Mouse (Mus musculus): ENCODE results near the gene Oosp2.

The Oosp2 gene

GRCm38 (mm10) chr19:11617983-11618382 lies 42.4 kb downstream of the Oosp2 start:
- TF ChIP-seq GATA4 (IDR thresholded peaks at IDR 0.05; ENCODE audit: insufficient replicate concordance, low read length): no peak

GRCm38 (mm10) chr19:11614805-11615204 lies 45.6 kb downstream of the Oosp2 start:
- TF ChIP-seq GATA4 (IDR thresholded peaks at IDR 0.05; ENCODE audit: insufficient replicate concordance, low read length): no peak

GRCm38 (mm10) chr19:11613776-11614443 lies 46.4 kb downstream of the Oosp2 start:
- no peak for TF ChIP-seq GATA4 (IDR thresholded peaks at IDR 0.05; ENCODE audit: insufficient replicate concordance, low read length)

GRCm38 (mm10) chr19:11613084-11613483 lies 47.3 kb downstream of the Oosp2 start:
- no peak for TF ChIP-seq GATA4 (IDR thresholded peaks at IDR 0.05; ENCODE audit: insufficient replicate concordance, low read length)

GRCm38 (mm10) chr19:11612293-11612692 lies 48.1 kb downstream of the Oosp2 start:
- TF ChIP-seq GATA4 (IDR thresholded peaks at IDR 0.05; ENCODE audit: insufficient replicate concordance, low read length): no peak

- TF ChIP-seq GATA4 (IDR thresholded peaks at IDR 0.05; ENCODE audit: insufficient replicate concordance, low read length): no peak
These were observed 48.8 kb downstream of the Oosp2 start for GRCm38 (mm10) chr19:11611541-11611945.

- TF ChIP-seq GATA4 (IDR thresholded peaks at IDR 0.05; ENCODE audit: insufficient replicate concordance, low read length): no peak
These were observed 52.2 kb downstream of the Oosp2 start for GRCm38 (mm10) chr19:11608172-11608571.

GRCm38 (mm10) chr19:11604603-11605002 lies 55.8 kb downstream of the Oosp2 start, which contains the start of gene Ms4a6d:
Ms4a6d (minus strand) TSS chr19:11604849.
- no peak for TF ChIP-seq GATA4 (IDR thresholded peaks at IDR 0.05; ENCODE audit: insufficient replicate concordance, low read length)

GRCm38 (mm10) chr19:11602026-11602425 lies 58.3 kb downstream of the Oosp2 start:
- no peak for TF ChIP-seq GATA4 (IDR thresholded peaks at IDR 0.05; ENCODE audit: insufficient replicate concordance, low read length)

GRCm38 (mm10) chr19:11601349-11601748 lies 59.0 kb downstream of the Oosp2 start:
- TF ChIP-seq GATA4 (IDR thresholded peaks at IDR 0.05; ENCODE audit: insufficient replicate concordance, low read length): no peak

Measured in liver, adult (tissue).